Mouse (Mus musculus): ENCODE data around the gene Snrpa1. TPM values are rescaled to one million over a fixed set of nuclear protein-coding genes. Genes with fewer than 3 reads are reported as not detected.
A peak's percentile ranks its signal among the peaks of the same experiment; 100 is the strongest.

Gene Snrpa1
- polyA plus RNA-seq, 1 experiment, result 65.6 TPM

GRCm38 (mm10) chr7:66106581-66107056 is 47.8 kb downstream of the Snrpa1 start:
- H3K4me2 ChIP-seq (ENCODE audit: low read depth), result no peak overlapping the region
- no peak overlapping the region for H3K4me3 ChIP-seq
- peaks cover 19% of the 10 kb centered on the region for H3K79me2 ChIP-seq (ENCODE audit: control insufficient read depth, insufficient read depth)
- no peak overlapping the region for H3ac ChIP-seq (ENCODE audit: control insufficient read depth, insufficient read length)
- no peaks in the 10 kb centered on the region for H3K36me3 ChIP-seq (ENCODE audit: control insufficient read depth, insufficient read depth)
- no peaks in the 10 kb centered on the region for H3K27me3 ChIP-seq (ENCODE audit: control insufficient read depth, insufficient read depth, insufficient read length)
- TF ChIP-seq POLR2A (IDR thresholded peaks at IDR 0.05; ENCODE audit: insufficient read length, low read depth) (no peak), CEBPB (IDR thresholded peaks at IDR 0.05; ENCODE audit: insufficient read depth, poor library complexity, severe bottlenecking) (no peak), SRF (IDR thresholded peaks at IDR 0.05; ENCODE audit: control insufficient read depth, insufficient read length, low read depth) (no peak), MYOG (IDR thresholded peaks at IDR 0.05; ENCODE audit: control insufficient read depth in 1 of 3, insufficient read depth in 1 of 3, insufficient read length in 2 of 3, low read depth in 2 of 3) (no peak), MYOD1 (IDR thresholded peaks at IDR 0.05; ENCODE audit: control insufficient read depth in 1 of 3, insufficient read length in 2 of 3, low read depth in 2 of 3) (no peak), USF1 (IDR thresholded peaks at IDR 0.05; ENCODE audit: low read depth) (no peak), MAX (IDR thresholded peaks at IDR 0.05; ENCODE audit: low read depth) (no peak), REST (IDR thresholded peaks at IDR 0.05; ENCODE audit: insufficient read depth, insufficient read length) (no peak), E2F4 (IDR thresholded peaks at IDR 0.05; ENCODE audit: insufficient read depth) (no peak), TCF12 (IDR thresholded peaks at IDR 0.05; ENCODE audit: insufficient read depth, poor library complexity, severe bottlenecking) (no peak)

GRCm38 (mm10) chr7:66107206-66107605 is 48.4 kb downstream of the Snrpa1 start:
- Histone ChIP-seq H3K27me3 (ENCODE audit: control insufficient read depth, insufficient read depth, insufficient read length) (no peaks in the 10 kb centered on the region), H3K36me3 (ENCODE audit: control insufficient read depth, insufficient read depth) (no peaks in the 10 kb centered on the region), H3K79me2 (ENCODE audit: control insufficient read depth, insufficient read depth) (peaks cover 25% of the 10 kb centered on the region), H3ac (ENCODE audit: control insufficient read depth, insufficient read length) (no peak overlapping the region), H3K4me3 (no peak overlapping the region), H3K4me2 (ENCODE audit: low read depth) (no peak overlapping the region)
- no peak for TF ChIP-seq MYOG (IDR thresholded peaks at IDR 0.05; ENCODE audit: control insufficient read depth in 1 of 3, insufficient read depth in 1 of 3, insufficient read length in 2 of 3, low read depth in 2 of 3)
- no peak for TF ChIP-seq USF1 (IDR thresholded peaks at IDR 0.05; ENCODE audit: low read depth)
- no peak for TF ChIP-seq E2F4 (IDR thresholded peaks at IDR 0.05; ENCODE audit: insufficient read depth)
- no peak for TF ChIP-seq POLR2A (IDR thresholded peaks at IDR 0.05; ENCODE audit: insufficient read length, low read depth)
- no peak for TF ChIP-seq REST (IDR thresholded peaks at IDR 0.05; ENCODE audit: insufficient read depth, insufficient read length)
- TF ChIP-seq MAX (IDR thresholded peaks at IDR 0.05; ENCODE audit: low read depth), result no peak
- no peak for TF ChIP-seq MYOD1 (IDR thresholded peaks at IDR 0.05; ENCODE audit: control insufficient read depth in 1 of 3, insufficient read length in 2 of 3, low read depth in 2 of 3)
- TF ChIP-seq SRF (IDR thresholded peaks at IDR 0.05; ENCODE audit: control insufficient read depth, insufficient read length, low read depth), result no peak
- TF ChIP-seq TCF12 (IDR thresholded peaks at IDR 0.05; ENCODE audit: insufficient read depth, poor library complexity, severe bottlenecking), result no peak
- TF ChIP-seq TCF3 (IDR thresholded peaks at IDR 0.05; ENCODE audit: insufficient read length, low read depth), result no peak
- no peak for TF ChIP-seq CEBPB (IDR thresholded peaks at IDR 0.05; ENCODE audit: insufficient read depth, poor library complexity, severe bottlenecking)
- TF ChIP-seq POLR2AphosphoS2 (IDR thresholded peaks at IDR 0.05; ENCODE audit: insufficient read length, low read depth), result no peak

- Histone ChIP-seq H3K36me3 (ENCODE audit: control insufficient read depth, insufficient read depth) (no peaks in the 10 kb centered on the region), H3ac (ENCODE audit: control insufficient read depth, insufficient read length) (no peak overlapping the region), H3K4me3 (peak overlapping the region; percentile 46), H3K79me2 (ENCODE audit: control insufficient read depth, insufficient read depth) (peaks cover 32% of the 10 kb centered on the region), H3K27me3 (ENCODE audit: control insufficient read depth, insufficient read depth, insufficient read length) (no peaks in the 10 kb centered on the region), H3K4me2 (ENCODE audit: low read depth) (peak overlapping the region; percentile 72)
- TF ChIP-seq POLR2AphosphoS2 (IDR thresholded peaks at IDR 0.05; ENCODE audit: insufficient read length, low read depth) (no peak), MYOD1 (IDR thresholded peaks at IDR 0.05; ENCODE audit: control insufficient read depth in 1 of 3, insufficient read length in 2 of 3, low read depth in 2 of 3) (no peak), SRF (IDR thresholded peaks at IDR 0.05; ENCODE audit: control insufficient read depth, insufficient read length, low read depth) (no peak), CEBPB (IDR thresholded peaks at IDR 0.05; ENCODE audit: insufficient read depth, poor library complexity, severe bottlenecking) (no peak), USF1 (IDR thresholded peaks at IDR 0.05; ENCODE audit: low read depth) (no peak), REST (IDR thresholded peaks at IDR 0.05; ENCODE audit: insufficient read depth, insufficient read length) (no peak), TCF12 (IDR thresholded peaks at IDR 0.05; ENCODE audit: insufficient read depth, poor library complexity, severe bottlenecking) (no peak), TCF3 (IDR thresholded peaks at IDR 0.05; ENCODE audit: insufficient read length, low read depth) (no peak), MAX (IDR thresholded peaks at IDR 0.05; ENCODE audit: low read depth) (no peak), E2F4 (IDR thresholded peaks at IDR 0.05; ENCODE audit: insufficient read depth) (no peak), MYOG (IDR thresholded peaks at IDR 0.05; ENCODE audit: control insufficient read depth in 1 of 3, insufficient read depth in 1 of 3, insufficient read length in 2 of 3, low read depth in 2 of 3) (no peak), POLR2A (IDR thresholded peaks at IDR 0.05; ENCODE audit: insufficient read length, low read depth) (no peak)
Observed at GRCm38 (mm10) chr7:66107930-66108329, 49.1 kb downstream of the Snrpa1 start.

GRCm38 (mm10) chr7:66108961-66109854 is 50.4 kb downstream of the Snrpa1 start, which contains the start of gene Chsy1:
TSS of gene Chsy1 (plus strand) at chr7:66109515.
- Histone ChIP-seq H3K36me3 (ENCODE audit: control insufficient read depth, insufficient read depth) (no peaks in the 10 kb centered on the region), H3K79me2 (ENCODE audit: control insufficient read depth, insufficient read depth) (peaks cover 45% of the 10 kb centered on the region), H3K4me3 (peak within 1 kb of the TSS; percentile 46), H3K27me3 (ENCODE audit: control insufficient read depth, insufficient read depth, insufficient read length) (no peaks in the 10 kb centered on the region), H3ac (ENCODE audit: control insufficient read depth, insufficient read length) (peak within 1 kb of the TSS; percentile 99), H3K4me2 (ENCODE audit: low read depth) (peak within 1 kb of the TSS; percentile 72)
- TF ChIP-seq USF1 (IDR thresholded peaks at IDR 0.05; ENCODE audit: low read depth), result peak; percentile 83
- peak; percentile 80 for TF ChIP-seq POLR2AphosphoS2 (IDR thresholded peaks at IDR 0.05; ENCODE audit: insufficient read length, low read depth)
- TF ChIP-seq REST (IDR thresholded peaks at IDR 0.05; ENCODE audit: insufficient read depth, insufficient read length), result no peak
- TF ChIP-seq TCF12 (IDR thresholded peaks at IDR 0.05; ENCODE audit: insufficient read depth, poor library complexity, severe bottlenecking), result no peak
- TF ChIP-seq SRF (IDR thresholded peaks at IDR 0.05; ENCODE audit: control insufficient read depth, insufficient read length, low read depth), result no peak
- TF ChIP-seq MYOG (IDR thresholded peaks at IDR 0.05; ENCODE audit: control insufficient read depth in 1 of 3, insufficient read depth in 1 of 3, insufficient read length in 2 of 3, low read depth in 2 of 3), result peak in 1 of 3 experiments; percentile 22
- peak in 1 of 3 experiments; percentile 41 for TF ChIP-seq MYOD1 (IDR thresholded peaks at IDR 0.05; ENCODE audit: control insufficient read depth in 1 of 3, insufficient read length in 2 of 3, low read depth in 2 of 3)
- TF ChIP-seq E2F4 (IDR thresholded peaks at IDR 0.05; ENCODE audit: insufficient read depth), result no peak
- peak; percentile 76 for TF ChIP-seq POLR2A (IDR thresholded peaks at IDR 0.05; ENCODE audit: insufficient read length, low read depth)

Measured in myocyte (in vitro differentiated cells).